Mouse (Mus musculus) C2C12 (cell line): ENCODE data around the gene Nsa2. TPM values are rescaled to one million over a fixed set of nuclear protein-coding genes. Genes with fewer than 3 reads are reported as not detected.

ENCODE experiments used
- H3K27me3 ChIP-seq: one replicate; pipeline ENCODE4 v1.6.1; 2011; ENCODE audit not compliant: control insufficient read depth, insufficient read depth, insufficient read length
- H3K36me3 ChIP-seq: one replicate; pipeline ENCODE4 v1.6.1; 2011; ENCODE audit not compliant: control insufficient read depth, insufficient read depth
- H3K4me3 ChIP-seq: one replicate; pipeline ENCODE4 v1.5.1; 2011; ENCODE audit warnings: mild to moderate bottlenecking, control low read depth; ENCODE audit not compliant: poor library complexity, insufficient read depth, severe bottlenecking
- H3K79me2 ChIP-seq: one replicate; pipeline ENCODE4 v1.6.1; 2011; ENCODE audit not compliant: control insufficient read depth, insufficient read depth
- H3K79me3 ChIP-seq: one replicate; pipeline ENCODE4 v1.6.1; 2011; ENCODE audit warnings: low read depth, control low read depth
- H3ac ChIP-seq: one replicate; pipeline ENCODE3; 2011; ENCODE audit warnings: low read depth; ENCODE audit not compliant: control insufficient read depth, insufficient read length
- CEBPB ChIP-seq: IDR thresholded peaks from one replicate; pipeline ENCODE4 v1.6.1; 2011; ENCODE audit warnings: low read depth, mild to moderate bottlenecking, control low read depth, moderate library complexity
- CTCF ChIP-seq: IDR thresholded peaks from one replicate; pipeline ENCODE4 v1.5.1; 2011; ENCODE audit not compliant: control insufficient read depth, insufficient read depth, insufficient read length
- FOSL1 ChIP-seq: IDR thresholded peaks from one replicate; pipeline ENCODE4 v1.8.0; 2011; ENCODE audit warnings: mild to moderate bottlenecking, low read length; ENCODE audit not compliant: poor library complexity, insufficient read depth, severe bottlenecking
- MAX ChIP-seq: IDR thresholded peaks from one replicate; pipeline ENCODE4 v1.6.1; 2011; ENCODE audit warnings: mild to moderate bottlenecking, control low read depth
- MYOD1 ChIP-seq: IDR thresholded peaks from one replicate; pipeline ENCODE4 v1.6.1; 2011; ENCODE audit warnings: low read depth; ENCODE audit not compliant: control insufficient read depth, insufficient read length
- MYOG ChIP-seq: IDR thresholded peaks from one replicate; pipeline ENCODE4 v1.6.1; 2011; ENCODE audit not compliant: control insufficient read depth, insufficient read length; ENCODE audit errors: extremely low read depth
- USF1 ChIP-seq: IDR thresholded peaks from one replicate; pipeline ENCODE4 v1.6.1; 2011; ENCODE audit warnings: low read depth, mild to moderate bottlenecking, control low read depth, moderate library complexity
- long read RNA-seq, 2 experiments: library from polyadenylated mRNA; unstranded; transcript quantifications; one replicate each; pipeline ENCODE4 v2.0.0; 2019 to 2020
- polyA plus RNA-seq: library from polyadenylated mRNA; unstranded; fragments of >200 nt; fragmentation: generic; extraction: Trizol; gene quantifications from one replicate; pipeline ENCODE4 v1.2.1, GENCODE M21; 2012; ENCODE audit warnings: missing spikeins

The Nsa2 gene
- 91.6 TPM for polyA plus RNA-seq
- long read RNA-seq, experiment 1, transcript Nsa2-201 (6 exons, 2,700 nt): major isoform, 47 of 73 reads
- long read RNA-seq, experiment 1, partial matches to known transcripts: 17 of 73 reads
- long read RNA-seq, experiment 1, other reads (novel, unspliced or antisense): 5 of 73 reads
- long read RNA-seq, experiment 2, transcript Nsa2-201 (6 exons, 2,700 nt): major isoform, 45 of 53 reads
- long read RNA-seq, experiment 2, partial matches to known transcripts: 6 of 53 reads
- long read RNA-seq, experiment 2, other reads (novel, unspliced or antisense): 2 of 53 reads

DNA sequence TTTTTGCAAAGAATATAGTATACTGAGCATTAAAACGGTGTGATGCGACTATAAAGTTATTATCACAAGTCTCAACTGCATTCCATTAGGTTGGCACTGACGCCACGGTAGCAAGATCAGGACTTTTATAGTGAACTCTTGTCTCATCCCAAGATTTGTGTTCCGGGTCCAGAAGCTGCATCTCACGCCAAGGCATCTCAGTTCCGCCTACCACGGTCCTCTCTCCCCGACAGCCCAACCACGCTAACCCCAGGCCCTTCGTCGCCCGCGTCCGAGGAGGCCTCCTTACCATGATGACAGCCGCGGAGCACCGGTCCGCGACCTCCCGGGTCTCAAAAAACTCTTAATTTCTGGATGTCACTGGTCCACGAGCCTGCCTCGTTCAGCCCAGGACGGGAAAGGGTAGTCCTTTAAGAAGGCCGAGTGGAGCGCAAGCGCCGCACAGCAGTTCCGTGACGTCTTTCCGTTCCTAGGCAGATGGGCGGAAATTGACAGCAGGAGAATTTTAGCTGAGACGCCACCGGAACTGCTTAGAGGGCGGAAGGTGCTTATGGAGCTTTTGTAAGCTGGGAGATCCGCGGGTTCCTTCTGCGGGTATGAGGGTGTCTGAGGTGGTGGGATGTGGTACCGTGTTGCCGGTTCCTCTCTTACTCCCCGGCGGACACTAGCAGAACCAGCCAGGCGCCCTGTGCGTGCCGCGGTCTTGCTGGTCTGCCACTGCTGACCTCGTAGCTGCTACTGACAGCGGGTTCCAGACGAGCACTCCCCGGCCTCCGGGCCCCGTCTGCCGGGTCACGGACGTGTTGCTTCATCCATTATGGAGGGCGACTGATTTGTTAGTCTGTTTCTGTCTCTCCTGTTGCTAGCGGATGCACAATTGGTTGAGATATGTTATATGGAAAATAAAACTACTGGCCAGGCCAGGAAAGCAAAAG is at the start of gene Nsa2, which contains the start of gene Gfm2:
Gene Nsa2 (minus strand): TSS at position 472 of the 935 bp plus-strand sequence.
Gene Gfm2 (plus strand): TSS at position 472 of the 935 bp plus-strand sequence.
- Histone ChIP-seq H3K27me3 (no peaks in the 10 kb centered on the region), H3ac (peak within 1 kb of the TSS; percentile 94), H3K79me2 (peaks cover 43% of the 10 kb centered on the region), H3K36me3 (peaks cover 35% of the 10 kb centered on the region), H3K4me3 (peak within 1 kb of the TSS; percentile 78), H3K79me3 (peaks cover 21% of the 10 kb centered on the region)
- TF ChIP-seq CEBPB (no peak), MYOD1 (no peak), USF1 (peak; percentile 5), MAX (peak; percentile 63), FOSL1 (no peak), CTCF (no peak), MYOG (no peak)

- Histone ChIP-seq H3ac (no peak overlapping the region), H3K79me2 (no peaks in the 10 kb centered on the region), H3K4me3 (no peak overlapping the region), H3K79me3 (no peaks in the 10 kb centered on the region), H3K36me3 (peaks cover 10% of the 10 kb centered on the region), H3K27me3 (no peaks in the 10 kb centered on the region)
- no peak for TF ChIP-seq USF1
- TF ChIP-seq CTCF: no peak
- TF ChIP-seq CEBPB: no peak
- no peak for TF ChIP-seq FOSL1
- TF ChIP-seq MYOD1: no peak
- no peak for TF ChIP-seq MAX
These were observed 48.6 kb upstream of the Nsa2 start for GRCm38 (mm10) chr13:97186346-97186745.

DNA sequence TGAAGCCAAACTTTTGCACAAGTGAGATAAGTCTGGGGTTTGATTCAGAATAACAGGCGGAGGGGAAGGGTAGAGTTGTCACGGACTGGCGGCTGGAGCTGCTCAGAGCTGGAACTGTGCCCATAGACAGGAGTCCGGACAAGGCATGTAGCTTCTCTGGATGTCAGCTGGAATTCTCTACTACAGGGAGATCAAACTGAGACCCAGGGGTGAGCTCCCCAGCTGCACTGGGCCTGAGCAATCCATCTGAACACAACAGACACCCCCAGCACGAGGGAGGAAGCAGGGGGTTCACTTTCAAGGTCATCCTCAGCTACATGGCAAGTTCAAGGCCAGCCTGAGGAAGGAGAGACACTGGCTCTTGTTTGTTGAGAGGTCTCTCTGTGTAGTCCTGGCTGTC is 46.9 kb upstream of the Nsa2 start:
- H3K79me2 ChIP-seq: no peaks in the 10 kb centered on the region
- H3K36me3 ChIP-seq: peaks cover 14% of the 10 kb centered on the region
- TF ChIP-seq MYOD1: no peak
- TF ChIP-seq CEBPB: no peak
- no peak for TF ChIP-seq FOSL1
- no peak for TF ChIP-seq USF1
- TF ChIP-seq MYOG: no peak
- TF ChIP-seq CTCF: no peak
- no peak for TF ChIP-seq MAX
- H3ac ChIP-seq: no peak overlapping the region
- no peaks in the 10 kb centered on the region for H3K27me3 ChIP-seq
- no peaks in the 10 kb centered on the region for H3K79me3 ChIP-seq
- no peak overlapping the region for H3K4me3 ChIP-seq

DNA sequence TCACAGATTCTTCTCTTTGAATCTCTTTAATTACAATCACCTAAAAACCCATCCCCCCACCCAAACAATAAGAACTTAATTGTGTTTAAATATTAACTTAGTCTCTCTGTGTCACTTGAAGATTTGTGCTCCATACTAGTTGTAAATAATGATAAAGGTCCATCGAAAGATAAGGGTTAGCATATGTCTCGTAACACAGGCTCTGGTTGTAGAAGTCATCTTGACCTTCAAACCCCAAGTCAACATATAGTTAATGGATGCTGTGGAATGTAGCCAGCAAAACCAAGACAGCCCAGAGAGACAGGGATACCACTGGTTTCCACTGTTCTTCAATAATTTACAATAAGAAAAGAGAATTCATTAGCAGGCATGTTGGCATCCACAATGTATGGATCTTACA is 46.4 kb upstream of the Nsa2 start:
- no peaks in the 10 kb centered on the region for H3K79me2 ChIP-seq
- no peak for TF ChIP-seq MYOG
- no peak for TF ChIP-seq CEBPB
- no peak for TF ChIP-seq CTCF
- no peak for TF ChIP-seq USF1
- no peak for TF ChIP-seq MAX
- TF ChIP-seq FOSL1: no peak
- TF ChIP-seq MYOD1: no peak
- no peaks in the 10 kb centered on the region for H3K79me3 ChIP-seq
- H3K36me3 ChIP-seq: peaks cover 19% of the 10 kb centered on the region
- no peaks in the 10 kb centered on the region for H3K27me3 ChIP-seq
- no peak overlapping the region for H3ac ChIP-seq
- no peak overlapping the region for H3K4me3 ChIP-seq

DNA sequence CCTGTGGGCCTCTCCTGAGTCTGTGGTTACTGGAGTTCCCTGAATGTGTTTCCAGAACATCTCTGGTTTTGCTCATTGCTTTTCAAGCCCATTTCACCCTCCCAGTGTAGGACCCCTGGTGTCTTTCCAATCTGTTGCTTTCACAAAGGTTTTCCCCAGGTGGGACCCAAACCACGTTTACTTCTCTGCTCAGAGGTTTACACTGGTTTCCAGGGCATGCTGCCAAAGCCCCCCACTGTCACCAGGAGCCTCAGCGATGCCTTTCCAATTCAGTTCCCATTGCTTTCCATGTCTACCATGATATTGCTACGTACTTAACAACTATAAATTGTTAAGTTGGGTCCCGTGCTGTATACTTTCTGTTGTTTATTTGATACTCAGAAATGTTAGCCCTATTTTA is 45.1 kb upstream of the Nsa2 start:
- H3ac ChIP-seq: no peak overlapping the region
- no peak overlapping the region for H3K4me3 ChIP-seq
- no peaks in the 10 kb centered on the region for H3K79me2 ChIP-seq
- TF ChIP-seq MYOD1 (no peak), FOSL1 (no peak), MYOG (no peak), USF1 (no peak), CTCF (no peak), CEBPB (no peak), MAX (no peak)
- no peaks in the 10 kb centered on the region for H3K79me3 ChIP-seq
- H3K27me3 ChIP-seq: no peaks in the 10 kb centered on the region
- H3K36me3 ChIP-seq: peaks cover 29% of the 10 kb centered on the region
